Mouse (Mus musculus) 3T3-L1 (cell line): ENCODE measurements around the gene Nxpe2.

ENCODE experiments used
- DNase-seq: peaks from one replicate; pipeline ENCODE4 v3.0.0-alpha.2; 2015; ENCODE audit warnings: low read depth, low spot score

Nxpe2 gene

GRCm38 (mm10) chr9:48298983-48299382, 54.3 kb downstream of the Nxpe2 start:
- no peak for DNase-seq

DNA sequence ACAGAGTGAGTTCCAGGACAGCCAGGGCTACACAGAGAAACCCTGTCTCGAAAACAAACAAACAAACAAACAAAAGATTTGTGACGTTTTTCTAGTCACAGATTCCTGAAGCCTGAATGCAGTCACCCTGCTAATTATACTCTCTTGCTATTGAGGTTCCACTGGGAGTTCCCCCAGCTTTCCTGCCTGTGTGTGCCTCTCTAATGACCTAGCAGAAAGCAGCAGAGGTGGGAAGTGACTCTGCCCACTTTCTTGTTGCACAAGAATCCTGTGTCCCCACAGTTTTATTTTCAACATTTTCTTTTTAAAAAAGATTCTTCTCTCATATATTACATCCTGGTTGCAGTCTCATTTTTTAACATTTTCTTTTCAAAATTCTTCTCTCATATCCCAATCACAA, 58.5 kb downstream of the Nxpe2 start:
- DNase-seq, result no peak

DNA sequence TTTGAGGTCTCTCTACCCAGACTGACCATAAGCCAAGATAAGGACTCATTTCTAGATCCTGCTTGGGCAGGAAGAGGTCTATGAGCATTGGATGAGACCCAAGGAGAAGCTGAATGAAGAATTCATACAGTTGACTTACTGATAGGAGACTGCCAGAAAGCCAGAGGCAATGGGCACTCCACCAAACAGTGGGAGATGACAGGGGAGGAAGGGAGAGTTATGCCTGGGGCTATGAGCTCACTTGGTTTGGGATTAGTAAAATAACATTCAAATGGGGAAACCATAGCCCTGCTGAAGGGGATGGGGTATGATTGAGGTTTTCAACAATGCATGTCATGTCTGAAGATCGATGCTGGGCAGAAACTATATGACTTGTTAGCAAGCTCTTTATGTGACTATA, 63.0 kb downstream of the Nxpe2 start:
- peak; percentile 88 for DNase-seq

DNA sequence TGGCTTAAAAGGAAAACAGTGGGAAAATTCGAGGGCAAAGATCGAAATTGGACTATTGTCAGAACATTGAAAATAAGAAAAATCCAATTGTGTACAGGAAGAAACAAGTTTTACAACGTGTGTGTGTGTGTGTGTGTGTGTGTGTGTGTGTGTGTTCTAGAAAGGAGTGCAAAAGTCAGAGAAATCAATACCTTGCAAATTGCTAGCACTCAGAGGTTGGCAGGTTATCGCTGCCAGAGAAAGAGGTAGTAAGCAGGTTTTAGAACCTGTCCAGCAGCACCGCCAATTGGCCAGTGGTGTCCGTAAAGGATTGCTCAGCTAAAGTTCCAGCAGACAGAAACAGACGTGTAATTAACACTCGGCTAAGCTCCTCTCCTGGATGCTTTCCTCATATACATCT, 69.0 kb downstream of the Nxpe2 start:
- no peak for DNase-seq

DNA sequence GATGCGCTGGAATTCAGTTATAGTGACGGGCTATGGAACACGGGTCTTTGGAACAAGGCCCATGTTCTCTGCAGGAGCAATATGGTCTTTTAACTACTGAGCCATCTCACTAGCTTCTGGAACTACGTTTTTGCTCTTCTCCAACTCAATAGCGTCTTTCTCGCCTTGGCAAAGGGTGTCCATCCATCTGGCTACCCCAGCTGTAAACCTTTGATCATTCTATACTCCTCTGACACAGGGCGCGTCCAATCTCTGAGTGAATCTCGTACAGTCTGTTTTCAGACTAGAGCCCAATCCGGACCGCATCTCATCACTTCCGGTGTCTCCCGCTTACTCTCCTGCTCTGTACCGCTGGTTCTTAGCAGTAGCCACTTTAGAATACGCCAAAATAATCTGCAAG, 76.4 kb downstream of the Nxpe2 start:
- DNase-seq, result no peak
